Mouse (Mus musculus) G1E (cell line): Measurements from ENCODE around the gene Ptbp2. TPM values are rescaled to one million over a fixed set of nuclear protein-coding genes. Genes with fewer than 3 reads are reported as not detected.

ENCODE experiments used
- ATAC-seq: 2 replicates; pipeline ENCODE4 v1.8.0; 2016; ENCODE audit warnings: mild to moderate bottlenecking; ENCODE audit not compliant: insufficient number of reproducible peaks, poor library complexity, low FRiP score, severe bottlenecking; ENCODE audit errors: extremely low read depth
- DNase-seq: peaks from one replicate; pipeline ENCODE4 v3.0.0; 2012; ENCODE audit warnings: low spot score
- H3K27me3 ChIP-seq: 2 replicates; pipeline ENCODE4 v1.6.1; 2012; ENCODE audit warnings: mild to moderate bottlenecking, low read length, inconsistent platforms; ENCODE audit not compliant: insufficient read depth
- H3K36me3 ChIP-seq: replicated peaks from 2 replicates; pipeline ENCODE3; 2012; ENCODE audit warnings: mild to moderate bottlenecking, inconsistent platforms
- H3K4me1 ChIP-seq: 2 replicates; pipeline ENCODE4 v1.6.1; 2012; ENCODE audit warnings: low read depth, low read length, inconsistent platforms, mixed read lengths; ENCODE audit not compliant: insufficient read depth
- H3K4me3 ChIP-seq: 2 replicates; pipeline ENCODE4 v1.5.1; 2012; ENCODE audit warnings: low read depth, mild to moderate bottlenecking, inconsistent platforms, low read length, moderate library complexity, mixed read lengths
- H3K9me3 ChIP-seq: replicated peaks from 2 replicates; pipeline ENCODE4 v1.6.1; 2012; ENCODE audit warnings: inconsistent platforms
- CTCF ChIP-seq: IDR thresholded peaks from 2 replicates; pipeline ENCODE4 v1.5.1; 2012; ENCODE audit warnings: low read depth, low read length, inconsistent platforms, mixed read lengths
- GATA1 ChIP-seq: IDR thresholded peaks from 2 replicates; pipeline ENCODE4 v1.6.1; 2012; ENCODE audit warnings: borderline replicate concordance, low read length, inconsistent platforms, mixed read lengths
- GATA2 ChIP-seq: IDR thresholded peaks from 2 replicates; pipeline ENCODE4 v1.6.1; 2012; ENCODE audit warnings: low read depth, low read length, inconsistent platforms, borderline replicate concordance
- POLR2AphosphoS5 ChIP-seq: IDR thresholded peaks from 2 replicates; pipeline ENCODE4 v1.6.1; 2012; ENCODE audit warnings: low read depth, low read length, inconsistent platforms; ENCODE audit not compliant: insufficient replicate concordance
- TAL1 ChIP-seq: conservative IDR thresholded peaks from 2 replicates; pipeline ENCODE4 v1.6.1; 2012; ENCODE audit warnings: low read depth, low read length, inconsistent platforms, mixed read lengths
- polyA plus RNA-seq: library from polyadenylated mRNA; stranded (reverse); fragments of >175 nt; gene quantifications from 2 replicates; pipeline ENCODE4 v1.2.3, GENCODE M21; 2012
- total RNA-seq, 2 experiments: library from RNA; stranded (forward) in 1 of 2; stranded (reverse) in 1 of 2; fragments of 200-1000 nt in 1 of 2; fragments of >200 nt in 1 of 2; fragmentation: Nextera tagmentation in 1 of 2; gene quantifications; 2 replicates each; pipeline ENCODE4 v1.2.3; 2014 to 2017

Ptbp2 gene
- total and polyA plus RNA-seq, 3 experiments, result 1.5 to 77.0 (median 43.2) TPM

GRCm38 (mm10) chr3:119782022-119782945 is 2.0 kb downstream of the Ptbp2 start:
- Histone ChIP-seq H3K4me3 (peak overlapping the region; percentile 80), H3K9me3 (no peaks in the 10 kb centered on the region), H3K36me3 (peaks cover 21% of the 10 kb centered on the region), H3K27me3 (peaks cover 7% of the 10 kb centered on the region; the same call in 1 of the 2 replicates), H3K4me1 (peaks cover 15% of the 10 kb centered on the region)
- no peak for TF ChIP-seq TAL1
- TF ChIP-seq CTCF, result no peak
- no peak for TF ChIP-seq POLR2AphosphoS5
- no peak for TF ChIP-seq GATA2
- TF ChIP-seq GATA1, result no peak
- ATAC-seq (no peak), DNase-seq (peak; percentile 8)

- DNase-seq (no peak), ATAC-seq (no peak)
- H3K9me3 ChIP-seq, result no peaks in the 10 kb centered on the region
- H3K4me1 ChIP-seq, result peaks cover 15% of the 10 kb centered on the region
- 0 out of 2 replicates have a peak, but pooled peaks cover 4% of the 10 kb centered on the region for H3K27me3 ChIP-seq
- peaks cover 26% of the 10 kb centered on the region for H3K36me3 ChIP-seq
- H3K4me3 ChIP-seq, result no peak overlapping the region; the same call in 1 of the 2 replicates
- no peak for TF ChIP-seq GATA1
- no peak for TF ChIP-seq TAL1
- TF ChIP-seq POLR2AphosphoS5, result no peak
- no peak for TF ChIP-seq CTCF
- no peak for TF ChIP-seq GATA2
Observed at GRCm38 (mm10) chr3:119780876-119781275, 3.4 kb downstream of the Ptbp2 start.

GRCm38 (mm10) chr3:119779261-119779660 is 5.0 kb downstream of the Ptbp2 start:
- no peaks in the 10 kb centered on the region for H3K9me3 ChIP-seq
- no peaks in the 10 kb centered on the region for H3K27me3 ChIP-seq
- no peak overlapping the region for H3K4me3 ChIP-seq
- no peak for ATAC-seq
- H3K36me3 ChIP-seq, result peaks cover 29% of the 10 kb centered on the region
- no peak for DNase-seq
- H3K4me1 ChIP-seq, result peaks cover 15% of the 10 kb centered on the region
- TF ChIP-seq CTCF (no peak), GATA1 (no peak), TAL1 (no peak), GATA2 (no peak), POLR2AphosphoS5 (no peak)

GRCm38 (mm10) chr3:119778431-119778830 is 5.8 kb downstream of the Ptbp2 start:
- Histone ChIP-seq H3K36me3 (peaks cover 30% of the 10 kb centered on the region), H3K9me3 (no peaks in the 10 kb centered on the region), H3K4me1 (peaks cover 10% of the 10 kb centered on the region), H3K4me3 (no peak overlapping the region), H3K27me3 (no peaks in the 10 kb centered on the region)
- no peak for DNase-seq
- TF ChIP-seq GATA1 (no peak), TAL1 (no peak), CTCF (no peak), POLR2AphosphoS5 (no peak), GATA2 (no peak)
- ATAC-seq, result no peak

GRCm38 (mm10) chr3:119776129-119776528 is 8.1 kb downstream of the Ptbp2 start:
- Histone ChIP-seq H3K4me1 (peaks cover 12% of the 10 kb centered on the region), H3K36me3 (peaks cover 33% of the 10 kb centered on the region), H3K27me3 (no peaks in the 10 kb centered on the region), H3K9me3 (no peaks in the 10 kb centered on the region), H3K4me3 (no peak overlapping the region)
- DNase-seq, result no peak
- no peak for TF ChIP-seq TAL1
- no peak for TF ChIP-seq POLR2AphosphoS5
- no peak for TF ChIP-seq CTCF
- no peak for TF ChIP-seq GATA2
- TF ChIP-seq GATA1, result no peak
- no peak for ATAC-seq

GRCm38 (mm10) chr3:119772789-119773188 is 11.5 kb downstream of the Ptbp2 start:
- no peak for TF ChIP-seq POLR2AphosphoS5
- TF ChIP-seq TAL1, result no peak
- no peak for TF ChIP-seq CTCF
- no peak for TF ChIP-seq GATA2
- H3K9me3 ChIP-seq, result peaks cover 3% of the 10 kb centered on the region
- ATAC-seq (no peak), DNase-seq (no peak)
- H3K4me1 ChIP-seq, result peaks cover 3% of the 10 kb centered on the region; the same call in 1 of the 2 replicates
- H3K27me3 ChIP-seq, result no peaks in the 10 kb centered on the region
- no peak overlapping the region for H3K4me3 ChIP-seq
- H3K36me3 ChIP-seq, result peaks cover 22% of the 10 kb centered on the region
